Mouse (Mus musculus) macrophage (primary cell): Measurements from ENCODE around the gene Ssr2. TPM values are rescaled to one million over a fixed set of nuclear protein-coding genes. Genes with fewer than 3 reads are reported as not detected.

Experiments
- H3K27ac ChIP-seq: fragments of 350-480 bp; formaldehyde crosslinking; 2 replicates; pipeline ENCODE4 v1.9.0; 2021
- H3K36me3 ChIP-seq: fragments of 350-480 bp; formaldehyde crosslinking; 2 replicates; pipeline ENCODE4 v1.9.0; 2021; ENCODE audit errors: inconsistent target
- H3K4me3 ChIP-seq: fragments of 350-480 bp; formaldehyde crosslinking; 2 replicates; pipeline ENCODE4 v1.9.0; 2021; ENCODE audit errors: inconsistent target
- H3K79me2 ChIP-seq: fragments of 350-480 bp; formaldehyde crosslinking; 2 replicates; pipeline ENCODE4 v1.9.0; 2021; ENCODE audit errors: inconsistent target
- WGBS: methylation state at CpG from one replicate; pipeline ENCODE4 v1.1.7; 2026; ENCODE audit warnings: inconsistent platforms; ENCODE audit not compliant: missing documents; 5-methylcytosine and 5-hydroxymethylcytosine counted together
- polyA plus RNA-seq: library from polyadenylated mRNA; stranded (reverse); fragments of 250-400 nt; gene quantifications from 3 replicates; pipeline ENCODE4 v1.2.4, GENCODE M21; 2018; ENCODE audit warnings: inconsistent platforms

Ssr2 gene
- polyA plus RNA-seq, 1 experiment from 2014 or later: 113 TPM

DNA sequence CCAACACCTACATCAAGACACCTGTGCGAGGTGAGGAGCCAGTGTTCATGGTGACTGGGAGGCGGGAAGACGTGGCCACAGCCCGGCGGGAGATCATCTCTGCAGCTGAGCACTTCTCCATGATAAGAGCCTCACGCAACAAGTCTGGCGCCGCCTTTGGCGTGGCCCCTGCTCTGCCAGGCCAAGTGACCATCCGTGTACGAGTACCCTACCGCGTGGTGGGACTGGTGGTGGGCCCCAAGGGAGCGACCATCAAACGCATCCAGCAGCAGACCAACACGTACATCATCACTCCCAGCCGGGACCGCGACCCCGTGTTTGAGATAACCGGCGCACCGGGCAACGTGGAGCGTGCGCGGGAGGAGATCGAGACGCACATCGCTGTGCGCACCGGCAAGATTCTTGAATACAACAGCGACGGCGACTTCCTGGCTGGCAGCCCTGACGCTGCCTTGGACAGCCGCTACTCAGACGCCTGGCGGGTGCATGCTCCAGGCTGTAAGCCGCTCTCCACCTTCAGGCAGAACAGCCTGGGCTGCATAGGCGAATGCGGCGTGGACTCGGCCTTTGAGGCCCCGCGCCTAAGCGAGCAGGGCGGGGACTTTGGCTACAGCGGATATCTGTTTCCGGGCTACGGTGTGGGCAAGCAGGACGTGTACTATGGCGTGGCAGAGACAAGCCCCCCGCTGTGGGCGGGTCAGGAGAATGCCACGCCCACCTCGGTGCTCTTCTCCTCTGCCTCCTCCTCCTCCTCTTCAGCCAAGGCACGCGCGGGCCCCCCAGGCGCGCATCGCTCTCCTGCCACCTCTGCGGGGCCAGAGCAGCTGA lies 39.4 kb upstream of the Ssr2 start:
- H3K4me3 ChIP-seq: no peak overlapping the region
- H3K27ac ChIP-seq: no peak overlapping the region
- no peaks in the 10 kb centered on the region for H3K36me3 ChIP-seq
- H3K79me2 ChIP-seq: no peaks in the 10 kb centered on the region
- 82% methylated on average over 64 of the region's 64 CpGs for WGBS

DNA sequence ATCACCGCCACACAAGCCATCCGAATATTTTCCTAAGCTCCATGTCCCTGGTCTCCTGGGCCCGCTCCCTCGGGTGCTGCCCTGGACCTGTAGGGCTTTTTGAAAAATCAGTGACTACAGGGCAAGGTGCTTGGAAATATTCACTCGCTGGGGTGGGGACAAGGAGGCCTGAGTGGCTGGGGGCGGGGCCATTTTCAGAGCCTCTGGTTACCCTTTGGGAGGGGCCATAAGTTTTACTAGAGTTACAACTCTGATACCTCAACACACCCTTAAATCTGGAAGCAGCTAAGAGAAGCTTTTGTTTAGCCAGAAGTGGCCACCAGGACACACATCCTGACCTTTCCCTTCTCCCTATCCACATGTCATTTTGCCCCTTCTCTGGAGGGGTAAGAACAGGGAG lies 38.5 kb upstream of the Ssr2 start:
- H3K27ac ChIP-seq: no peak overlapping the region
- no peaks in the 10 kb centered on the region for H3K79me2 ChIP-seq
- H3K36me3 ChIP-seq: no peaks in the 10 kb centered on the region
- no peak overlapping the region for H3K4me3 ChIP-seq
- 98% methylated on average over 6 of the region's 6 CpGs for WGBS

DNA sequence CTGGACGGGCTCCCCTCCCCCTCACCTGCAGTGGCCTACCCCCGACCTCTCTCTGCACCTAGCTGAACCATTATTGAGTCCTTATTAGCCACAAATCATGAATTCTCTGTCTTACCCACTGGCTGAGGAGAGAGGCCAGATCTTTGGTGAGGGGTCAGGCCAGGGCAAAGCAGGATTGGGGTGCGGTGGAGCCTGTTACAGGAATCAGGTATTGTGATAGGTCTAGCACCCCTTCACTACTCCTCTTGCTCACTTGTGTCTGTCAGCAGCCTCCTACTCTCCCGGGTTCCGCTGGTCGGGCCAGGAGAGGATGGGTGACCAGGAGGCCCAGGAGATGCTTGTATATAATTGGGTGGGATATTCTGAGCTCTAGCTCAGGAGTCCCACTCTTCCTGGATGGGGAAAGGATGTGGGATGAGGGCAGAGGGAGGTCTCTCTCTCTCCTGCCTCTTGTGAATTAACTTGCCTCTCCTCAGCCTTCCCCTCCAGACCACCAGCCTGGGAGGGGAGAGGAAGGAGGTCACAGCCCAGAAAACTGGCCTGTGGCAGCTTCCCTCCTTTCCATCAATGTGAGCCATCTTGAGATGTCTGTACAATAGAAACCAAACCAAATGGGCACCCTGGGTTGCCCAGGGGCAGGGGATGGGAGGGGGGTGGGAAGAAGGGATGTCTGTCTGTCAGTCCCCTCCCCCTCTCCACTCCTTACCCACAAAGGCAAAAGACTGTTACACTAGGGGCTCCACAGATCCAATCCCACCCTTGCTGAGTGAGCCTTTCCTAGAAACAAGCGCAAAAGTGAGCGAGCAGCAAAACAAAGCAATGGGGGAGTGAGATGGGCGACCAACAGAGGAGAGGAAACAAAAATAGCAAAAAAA lies 37.2 kb upstream of the Ssr2 start:
- 87% methylated on average over 9 of the region's 9 CpGs for WGBS
- Histone ChIP-seq H3K4me3 (no peak overlapping the region), H3K36me3 (no peaks in the 10 kb centered on the region), H3K27ac (no peak overlapping the region), H3K79me2 (no peaks in the 10 kb centered on the region)

DNA sequence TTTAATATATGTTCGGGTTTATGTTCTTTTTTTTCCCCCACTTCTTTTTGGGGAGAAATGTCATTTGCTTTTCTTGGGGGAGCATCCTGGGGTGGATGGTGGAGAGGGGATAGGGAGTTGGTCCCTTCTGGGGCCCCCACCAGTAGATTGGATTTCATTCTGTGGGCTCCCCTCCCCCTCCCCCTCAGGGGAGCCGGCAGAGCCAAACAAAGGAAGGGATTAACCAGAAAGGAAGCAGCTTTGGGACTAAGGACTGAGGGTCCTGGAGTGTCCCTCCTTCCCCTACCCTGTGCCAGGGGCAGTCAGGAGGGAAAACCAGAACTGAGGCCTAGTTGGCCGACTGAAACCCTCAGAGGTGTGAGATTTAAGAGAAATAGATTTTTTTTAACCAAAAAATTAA lies 36.3 kb upstream of the Ssr2 start:
- H3K36me3 ChIP-seq: no peaks in the 10 kb centered on the region
- 80% methylated on average over 3 of the region's 3 CpGs for WGBS
- H3K27ac ChIP-seq: no peak overlapping the region
- no peaks in the 10 kb centered on the region for H3K79me2 ChIP-seq
- no peak overlapping the region for H3K4me3 ChIP-seq

- WGBS: 87% methylated on average over 5 of the region's 5 CpGs
- Histone ChIP-seq H3K79me2 (no peaks in the 10 kb centered on the region), H3K36me3 (no peaks in the 10 kb centered on the region), H3K27ac (no peak overlapping the region), H3K4me3 (no peak overlapping the region)
Measured at GRCm38 (mm10) chr3:88540085-88540484, 35.6 kb upstream of the Ssr2 start.

- H3K79me2 ChIP-seq: no peaks in the 10 kb centered on the region
- 90% methylated on average over 5 of the region's 7 CpGs for WGBS
Measured at GRCm38 (mm10) chr3:88541622-88542401, 33.9 kb upstream of the Ssr2 start.

GRCm38 (mm10) chr3:88542486-88542885 lies 33.2 kb upstream of the Ssr2 start:
- no peaks in the 10 kb centered on the region for H3K79me2 ChIP-seq
- H3K36me3 ChIP-seq: no peaks in the 10 kb centered on the region
- H3K27ac ChIP-seq: no peak overlapping the region
- 95% methylated on average over 4 of the region's 4 CpGs for WGBS
- H3K4me3 ChIP-seq: no peak overlapping the region

More at GRCm38 (mm10) chr3:88541622-88542401, 33.9 kb upstream of the Ssr2 start:
- H3K27ac ChIP-seq: no peak overlapping the region
- no peak overlapping the region for H3K4me3 ChIP-seq
- no peaks in the 10 kb centered on the region for H3K36me3 ChIP-seq

DNA sequence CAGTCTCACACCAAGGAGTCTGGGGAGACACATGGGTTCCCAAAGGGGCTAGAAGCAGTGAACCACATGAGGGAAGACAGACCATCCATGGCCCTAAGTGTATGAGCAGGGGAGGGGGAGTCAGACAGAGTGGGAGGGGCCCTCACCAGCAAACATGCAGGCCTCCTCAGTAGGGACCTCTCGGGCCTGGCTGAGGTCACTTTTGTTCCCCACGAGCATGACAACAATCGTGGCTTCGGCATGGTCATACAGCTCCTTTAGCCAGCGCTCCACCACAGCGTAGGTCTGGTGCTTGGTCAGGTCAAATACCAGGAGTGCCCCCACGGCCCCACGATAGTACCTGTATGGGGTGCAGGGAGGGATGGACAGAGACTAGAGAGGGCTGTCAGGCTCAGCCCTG lies 32.5 kb upstream of the Ssr2 start:
- H3K27ac ChIP-seq: no peak overlapping the region
- H3K36me3 ChIP-seq: no peaks in the 10 kb centered on the region
- no peak overlapping the region for H3K4me3 ChIP-seq
- H3K79me2 ChIP-seq: no peaks in the 10 kb centered on the region
- WGBS: 95% methylated on average over 8 of the region's 8 CpGs

- Histone ChIP-seq H3K79me2 (no peaks in the 10 kb centered on the region), H3K4me3 (no peak overlapping the region), H3K36me3 (peaks cover 5% of the 10 kb centered on the region; the same call in 1 of the 2 replicates), H3K27ac (no peak overlapping the region)
- WGBS: 59% methylated on average over 5 of the region's 5 CpGs
Measured at GRCm38 (mm10) chr3:88543651-88544410, 31.8 kb upstream of the Ssr2 start.

DNA sequence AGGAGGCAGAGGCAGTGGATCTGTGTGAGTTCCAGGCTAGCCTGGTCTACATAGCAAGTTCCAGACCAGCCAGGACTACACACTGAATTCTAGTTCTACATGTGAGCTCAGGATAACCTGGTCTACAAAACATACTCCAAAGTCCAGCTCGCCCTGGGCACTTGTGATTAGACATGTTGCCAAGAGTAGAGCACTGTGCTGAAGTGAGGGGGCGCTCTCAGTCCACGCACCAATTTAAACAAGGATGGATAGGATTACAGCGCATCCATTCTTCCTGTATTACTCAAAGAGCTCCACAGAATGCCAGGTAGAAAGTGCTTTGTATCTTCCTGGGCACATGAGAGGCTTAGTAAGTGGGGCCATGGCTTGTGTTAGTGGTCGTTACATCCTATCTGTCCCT lies 31.2 kb upstream of the Ssr2 start:
- 85% methylated on average over 5 of the region's 5 CpGs for WGBS
- no peaks in the 10 kb centered on the region for H3K79me2 ChIP-seq
- H3K4me3 ChIP-seq: no peak overlapping the region
- no peak overlapping the region for H3K27ac ChIP-seq
- peaks cover 10% of the 10 kb centered on the region; the same call in 1 of the 2 replicates for H3K36me3 ChIP-seq

DNA sequence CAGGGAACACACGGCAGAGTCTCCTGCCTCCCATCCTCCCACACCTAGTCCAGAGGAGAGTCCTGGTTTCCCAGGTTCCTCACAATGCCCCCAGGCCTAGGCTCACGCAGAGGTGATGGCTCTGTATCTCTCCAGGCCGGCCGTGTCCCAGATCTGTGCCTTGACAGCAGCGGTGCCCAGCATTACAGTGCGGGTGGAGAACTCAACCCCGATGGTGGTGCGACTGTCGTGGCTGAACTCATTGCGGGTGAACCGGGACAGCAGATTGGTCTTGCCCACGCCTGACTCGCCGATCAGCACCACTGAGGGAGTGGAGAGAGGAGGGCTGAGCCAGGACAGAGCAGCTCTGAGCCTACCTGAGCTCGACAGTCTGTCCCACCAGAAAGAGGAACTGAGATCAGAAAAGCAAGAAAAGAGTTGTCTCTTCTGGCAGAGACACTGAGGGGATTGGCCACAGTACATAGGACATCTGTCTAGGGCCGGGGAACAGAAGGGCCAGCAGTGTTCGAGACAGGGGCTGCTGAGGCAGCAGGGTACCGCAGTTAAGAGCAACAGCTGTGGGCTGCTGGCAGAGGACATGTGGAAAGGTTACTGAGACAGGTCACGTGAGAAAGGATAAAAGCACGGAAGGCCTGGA lies 30.6 kb upstream of the Ssr2 start:
- H3K4me3 ChIP-seq: no peak overlapping the region
- no peaks in the 10 kb centered on the region for H3K79me2 ChIP-seq
- H3K36me3 ChIP-seq: peaks cover 10% of the 10 kb centered on the region; the same call in 1 of the 2 replicates
- 65% methylated on average over 20 of the region's 20 CpGs for WGBS
- no peak overlapping the region for H3K27ac ChIP-seq

- 90% methylated on average over 6 of the region's 6 CpGs for WGBS
- Histone ChIP-seq H3K36me3 (peaks cover 10% of the 10 kb centered on the region; the same call in 1 of the 2 replicates), H3K27ac (no peak overlapping the region), H3K4me3 (no peak overlapping the region), H3K79me2 (peaks cover 15% of the 10 kb centered on the region)
Measured at GRCm38 (mm10) chr3:88546674-88547418, 28.8 kb upstream of the Ssr2 start.
